Mouse (Mus musculus): ENCODE data around the gene Ptp4a2.

DNA sequence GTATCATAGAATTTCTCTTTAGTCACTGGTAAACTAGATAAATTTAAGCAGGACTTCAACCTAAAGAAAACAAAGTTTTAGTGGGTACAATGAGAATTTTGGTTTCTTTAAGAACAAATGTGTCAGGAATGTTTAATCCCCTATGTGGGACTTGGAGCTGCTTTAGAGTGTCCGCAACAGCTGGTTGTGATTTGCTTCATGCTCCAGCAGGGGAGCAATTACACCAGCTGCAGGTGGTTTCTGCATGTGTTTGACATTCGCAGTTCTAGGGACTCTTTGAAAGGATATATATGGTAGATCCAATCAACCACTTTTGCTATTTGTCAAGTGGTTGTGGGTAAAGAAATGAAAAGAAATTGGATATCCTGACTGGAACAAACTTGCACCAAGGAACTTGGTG, 39.5 kb downstream of the Ptp4a2 start:
- TF ChIP-seq CTCF (IDR thresholded peaks at IDR 0.05; ENCODE audit: low read depth) (no peak), EP300 (IDR thresholded peaks at IDR 0.05; ENCODE audit: low read depth) (no peak)
